Mouse (Mus musculus) thymus, postnatal 10 days (tissue): ENCODE data around the gene Nlrx1.

Experiments used
- DNase-seq, 2 experiments: peaks; one replicate each; pipeline ENCODE4 v3.0.0; 2021; ENCODE audit warnings: low spot score in 2 of 2

The Nlrx1 gene

GRCm38 (mm10) chr9:44269077-44269476 lies 678 bp upstream of the Nlrx1 start:
- DNase-seq = peak in 1 of 2 experiments; percentile 53

GRCm38 (mm10) chr9:44268027-44268360 lies 405 bp downstream of the Nlrx1 start:
- DNase-seq = peak; percentile 79 to 87

GRCm38 (mm10) chr9:44267319-44268026 lies 926 bp downstream of the Nlrx1 start:
- no peak for DNase-seq

DNA sequence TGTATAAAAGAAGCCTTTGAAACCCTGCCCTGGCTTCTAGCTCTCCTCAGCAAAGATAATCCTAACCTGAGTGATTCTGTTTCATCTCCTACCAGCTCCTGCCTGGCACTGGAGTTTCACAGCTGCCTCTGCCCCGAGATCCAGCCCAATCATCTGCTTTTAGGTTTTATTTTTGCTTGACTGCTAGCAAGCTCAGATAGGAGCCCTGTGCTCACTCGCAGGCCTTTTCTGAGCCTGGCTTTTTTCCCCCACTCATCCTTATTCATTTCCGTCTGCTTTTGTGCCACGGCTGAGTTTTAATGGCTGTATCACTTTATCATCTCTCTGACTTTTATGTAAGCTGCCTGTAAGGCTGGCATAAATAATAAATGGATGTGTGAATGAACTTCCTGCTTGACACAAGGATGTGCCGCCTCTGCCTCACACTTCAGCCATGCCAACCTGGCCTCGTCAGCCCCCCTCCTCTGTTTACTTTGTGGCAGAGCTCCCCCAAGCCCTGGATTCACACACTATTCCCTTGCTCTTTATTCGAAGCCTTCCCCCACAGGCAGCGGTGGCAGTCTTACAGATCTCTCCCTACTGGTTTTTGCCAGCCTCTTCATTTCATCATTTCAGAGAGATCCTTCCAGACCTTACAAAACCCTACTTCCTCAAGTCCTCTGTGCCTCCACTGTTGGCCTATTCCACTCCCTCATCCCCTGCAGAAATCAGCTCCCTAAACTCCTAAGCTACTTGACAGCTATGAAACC lies 1.7 kb downstream of the Nlrx1 start:
- no peak for DNase-seq

- no peak for DNase-seq
These were observed 7.0 kb downstream of the Nlrx1 start for GRCm38 (mm10) chr9:44261388-44261787.

GRCm38 (mm10) chr9:44259014-44259413 lies 9.4 kb downstream of the Nlrx1 start:
- no peak for DNase-seq

DNA sequence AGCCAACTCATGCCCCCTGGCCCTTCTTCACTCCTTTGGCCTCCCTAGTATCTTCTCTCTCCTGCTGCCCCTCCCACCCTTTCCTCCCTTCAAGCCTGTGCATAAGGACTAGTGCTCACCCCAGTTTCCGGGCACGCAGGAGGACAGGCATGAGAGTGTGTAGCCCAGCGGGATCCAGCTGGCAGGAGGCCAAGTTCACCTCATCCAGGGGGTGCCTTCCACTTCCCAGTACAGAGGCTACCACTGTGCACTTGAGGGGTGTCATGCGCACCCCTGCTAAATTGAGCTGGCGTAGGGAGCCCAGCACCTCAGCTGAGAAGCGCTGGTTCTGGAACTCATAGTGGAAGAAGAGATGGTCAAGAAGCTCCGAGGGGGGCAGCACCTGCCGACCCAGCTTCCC lies 12.2 kb downstream of the Nlrx1 start:
- no peak for DNase-seq

- no peak for DNase-seq
These were observed 13.3 kb downstream of the Nlrx1 start for GRCm38 (mm10) chr9:44255136-44255521.

GRCm38 (mm10) chr9:44254508-44255135 lies 13.8 kb downstream of the Nlrx1 start:
- DNase-seq = no peak

DNA sequence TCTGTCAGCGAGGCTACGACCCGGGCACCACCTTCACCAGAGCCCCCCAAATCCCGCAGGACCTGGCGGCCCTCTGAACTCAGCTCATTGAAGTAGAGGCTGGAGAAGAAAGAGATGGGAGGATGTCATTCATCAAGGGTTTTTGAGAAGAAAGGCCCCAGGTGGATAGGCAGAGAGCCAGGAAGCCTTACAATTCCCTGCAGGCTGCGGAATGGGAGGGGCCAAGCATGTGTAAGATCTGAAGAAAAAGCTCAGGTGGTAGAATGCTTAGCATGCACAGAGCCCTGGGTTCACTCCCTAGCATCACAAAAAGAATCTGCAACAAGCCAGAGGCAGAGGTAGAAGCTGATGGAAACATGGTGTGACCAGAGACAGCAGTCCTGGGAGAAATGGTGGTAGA lies 15.0 kb downstream of the Nlrx1 start:
- DNase-seq = peak; percentile 60 to 70

DNA sequence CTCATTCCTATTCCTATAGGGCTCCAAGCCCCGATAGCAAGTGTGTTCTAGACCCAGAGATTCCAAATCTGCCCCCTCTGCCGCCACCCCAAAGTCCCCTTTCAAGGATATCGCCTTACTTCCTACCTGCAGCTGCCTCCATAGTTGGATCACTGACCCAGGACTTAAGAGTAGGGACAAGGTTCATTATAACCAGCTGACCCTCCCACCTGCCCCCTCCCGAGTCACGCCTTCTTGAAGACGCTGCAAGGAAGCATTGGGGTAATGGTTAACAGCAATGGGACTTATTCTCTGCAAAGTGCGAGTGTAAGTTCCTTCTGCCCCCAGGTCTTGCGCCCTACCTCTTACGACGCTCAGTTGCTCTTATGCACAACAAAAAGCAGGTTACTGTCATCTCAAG lies 17.1 kb downstream of the Nlrx1 start, which contains the start of gene Pdzd3:
Gene Pdzd3 (minus strand): TSS at position 158 of the 400 bp plus-strand sequence.
- DNase-seq = no peak

DNA sequence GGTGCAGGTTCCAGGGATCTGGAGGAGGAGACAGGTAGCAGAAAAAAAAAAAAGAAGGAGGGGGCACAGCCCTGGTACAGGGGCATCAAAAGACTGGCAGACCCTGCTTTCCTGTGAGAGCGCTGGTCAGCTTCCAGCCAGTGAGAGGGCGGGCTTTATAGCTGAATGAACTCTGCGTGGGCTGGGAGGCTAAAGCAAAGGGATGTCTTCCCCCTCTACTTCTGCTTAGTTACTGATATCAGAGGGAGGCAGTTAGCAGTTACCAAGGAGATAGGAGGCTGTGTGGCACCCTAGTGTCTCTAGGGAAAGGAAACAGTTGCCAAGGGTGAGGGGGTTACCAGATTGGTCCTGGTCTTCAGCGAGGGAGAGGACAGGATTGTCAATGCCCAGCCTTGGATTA lies 18.0 kb downstream of the Nlrx1 start:
- no peak for DNase-seq

- peak; percentile 82 to 87 for DNase-seq
These were observed 18.9 kb downstream of the Nlrx1 start for GRCm38 (mm10) chr9:44249181-44250146.

- no peak for DNase-seq
These were observed 20.5 kb downstream of the Nlrx1 start for GRCm38 (mm10) chr9:44247907-44248306.

- DNase-seq = no peak
These were observed 24.8 kb downstream of the Nlrx1 start for GRCm38 (mm10) chr9:44243621-44244020.

GRCm38 (mm10) chr9:44241418-44241817 lies 27.0 kb downstream of the Nlrx1 start:
- no peak for DNase-seq

GRCm38 (mm10) chr9:44240911-44241310 lies 27.5 kb downstream of the Nlrx1 start:
- no peak for DNase-seq

DNA sequence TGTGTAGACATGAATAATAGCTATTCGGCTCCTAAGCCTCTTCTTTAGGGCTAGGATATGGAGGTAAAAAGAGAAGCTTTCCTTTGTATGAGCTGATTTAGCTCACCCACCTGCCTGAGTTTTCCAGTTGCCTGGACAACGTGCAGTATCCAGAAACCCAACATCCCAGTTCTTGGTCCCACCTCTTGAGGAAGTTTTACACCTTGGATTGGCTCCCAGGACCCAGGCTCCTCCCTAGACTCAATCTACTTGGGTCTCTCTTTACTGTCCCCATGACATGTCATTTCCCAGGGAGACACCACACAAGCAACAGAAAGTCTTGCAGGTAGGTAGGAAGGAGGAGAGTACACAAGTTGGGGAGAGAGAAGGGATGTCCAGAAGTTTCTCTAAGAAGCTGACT lies 28.0 kb downstream of the Nlrx1 start, which contains the start of gene Ccdc153:
Gene Ccdc153 (plus strand): TSS at position 278 of the 400 bp plus-strand sequence.
- DNase-seq = no peak

DNA sequence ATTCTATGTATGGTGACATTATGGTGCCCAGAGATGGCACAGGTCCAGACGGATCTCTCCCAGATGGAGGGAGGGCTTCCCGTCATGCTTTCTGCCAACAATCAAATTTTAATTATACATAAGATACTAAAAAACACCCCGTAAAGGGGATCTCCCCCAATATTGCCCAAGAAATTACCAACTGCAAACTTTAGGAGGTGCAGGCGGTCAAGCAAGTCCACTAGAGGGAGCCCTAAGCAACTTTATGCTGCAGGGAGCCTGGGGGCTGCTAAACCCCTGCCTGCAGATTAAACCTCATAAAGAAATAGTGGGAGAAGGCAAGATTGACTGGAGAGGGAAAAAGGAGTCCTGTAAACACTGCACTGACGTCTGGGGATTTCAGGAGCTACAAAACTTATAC lies 29.0 kb downstream of the Nlrx1 start:
- DNase-seq = peak; percentile 79 to 95

DNA sequence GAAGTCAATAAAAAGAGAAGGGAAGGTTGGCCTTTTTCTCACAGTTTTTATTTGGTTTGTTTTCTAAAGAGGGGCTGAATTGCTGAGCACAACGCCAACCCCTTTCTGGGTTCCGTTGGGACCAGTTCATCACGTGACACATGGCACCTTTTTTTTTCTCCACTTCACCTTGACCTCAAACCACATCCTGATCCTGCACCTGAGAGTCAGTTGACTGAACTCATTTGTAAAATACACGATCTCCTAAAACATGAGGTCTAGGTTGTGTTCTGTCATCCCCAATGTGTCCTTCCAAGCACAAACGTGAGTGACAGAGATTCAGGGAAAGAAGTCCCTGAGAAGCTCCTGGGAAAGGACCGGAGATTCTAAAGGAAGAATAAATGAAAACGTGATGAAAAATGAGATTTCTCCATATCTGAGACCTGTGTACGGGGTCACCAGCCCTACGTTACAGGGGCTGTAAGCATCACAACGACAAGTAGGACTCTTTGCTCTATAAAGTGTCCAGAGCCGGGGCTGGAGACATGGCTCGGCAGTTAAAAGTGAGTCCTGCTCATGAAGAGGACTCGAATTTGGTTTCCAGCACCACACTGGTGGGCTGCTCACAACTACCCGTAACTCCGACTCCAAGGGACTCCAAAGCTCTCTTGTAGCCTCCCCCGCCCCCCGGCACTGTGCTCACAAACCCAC lies 29.8 kb downstream of the Nlrx1 start:
- peak; percentile 80 to 83 for DNase-seq

DNA sequence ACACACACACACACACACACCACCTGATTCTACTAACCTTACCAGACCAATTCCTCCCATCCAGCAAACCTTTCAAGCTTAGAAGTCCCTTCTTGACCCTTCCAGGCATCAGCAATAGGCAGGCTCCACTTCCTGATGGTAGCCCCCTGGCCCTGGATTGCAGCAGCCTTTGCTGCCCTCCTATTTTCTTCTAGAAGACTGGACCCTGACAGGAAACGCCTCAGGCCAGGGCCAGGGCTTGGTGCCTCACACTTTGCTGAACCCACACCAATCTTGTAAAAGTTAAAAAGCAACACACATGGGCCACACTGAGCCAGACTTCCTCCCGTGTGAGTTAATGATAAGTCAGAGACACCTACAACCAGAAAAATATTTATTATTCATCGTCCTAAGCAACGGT lies 31.3 kb downstream of the Nlrx1 start:
- no peak for DNase-seq
